Mouse (Mus musculus): ENCODE data around the gene Gstm3. TPM values are rescaled to one million over a fixed set of nuclear protein-coding genes. Genes with fewer than 3 reads are reported as not detected.

Gstm3 gene
- polyA plus RNA-seq, 2 experiments = not detected

GRCm38 (mm10) chr3:107929731-107930130 is 39.4 kb downstream of the Gstm3 start:
- DNase-seq (ENCODE audit: low spot score) = no peak
- Histone ChIP-seq H3K36me3 (ENCODE audit: control insufficient read depth, insufficient read depth, low read length) (no peaks in the 10 kb centered on the region), H3K4me3 (replicated peaks; ENCODE audit: low read length) (no peak overlapping the region), H3K27me3 (ENCODE audit: control insufficient read depth, insufficient read depth, low read length) (no peaks in the 10 kb centered on the region), H3K9me3 (ENCODE audit: control insufficient read depth, low read length) (no peaks in the 10 kb centered on the region), H3K4me2 (replicated peaks; ENCODE audit: low read depth, low read length, severe bottlenecking) (no peak overlapping the region), H3K9ac (ENCODE audit: low read depth, low read length, severe bottlenecking) (no peak overlapping the region), H3K4me1 (ENCODE audit: control insufficient read depth, insufficient read depth, low read length) (peaks cover 4% of the 10 kb centered on the region; the same call in 1 of the 2 replicates), H3K27ac (replicated peaks; ENCODE audit: low read depth, low read length) (no peak overlapping the region)
- no peak for ATAC-seq (ENCODE audit: low FRiP score, low read depth)
- 79% methylated on average over 4 of the region's 4 CpGs for WGBS
- no peak for TF ChIP-seq POLR2A (IDR thresholded peaks at IDR 0.05; ENCODE audit: borderline replicate concordance, extremely low read depth, insufficient read depth, insufficient read length)

GRCm38 (mm10) chr3:107929243-107929642 is 39.8 kb downstream of the Gstm3 start:
- H3K4me3 ChIP-seq (replicated peaks; ENCODE audit: low read length) = no peak overlapping the region
- no peak for DNase-seq (ENCODE audit: low spot score)
- no peak overlapping the region for H3K27ac ChIP-seq (replicated peaks; ENCODE audit: low read depth, low read length)
- WGBS = 75% methylated on average over 4 of the region's 4 CpGs
- no peaks in the 10 kb centered on the region for H3K36me3 ChIP-seq (ENCODE audit: control insufficient read depth, insufficient read depth, low read length)
- no peaks in the 10 kb centered on the region for H3K27me3 ChIP-seq (ENCODE audit: control insufficient read depth, insufficient read depth, low read length)
- no peak overlapping the region for H3K9ac ChIP-seq (ENCODE audit: low read depth, low read length, severe bottlenecking)
- peaks cover 4% of the 10 kb centered on the region; the same call in 1 of the 2 replicates for H3K4me1 ChIP-seq (ENCODE audit: control insufficient read depth, insufficient read depth, low read length)
- no peak for TF ChIP-seq POLR2A (IDR thresholded peaks at IDR 0.05; ENCODE audit: borderline replicate concordance, extremely low read depth, insufficient read depth, insufficient read length)
- H3K9me3 ChIP-seq (ENCODE audit: control insufficient read depth, low read length) = no peaks in the 10 kb centered on the region
- no peak overlapping the region for H3K4me2 ChIP-seq (replicated peaks; ENCODE audit: low read depth, low read length, severe bottlenecking)
- no peak for ATAC-seq (ENCODE audit: low FRiP score, low read depth)

GRCm38 (mm10) chr3:107928691-107929090 is 40.4 kb downstream of the Gstm3 start:
- H3K9me3 ChIP-seq (ENCODE audit: control insufficient read depth, low read length) = no peaks in the 10 kb centered on the region
- H3K4me2 ChIP-seq (replicated peaks; ENCODE audit: low read depth, low read length, severe bottlenecking) = no peak overlapping the region
- H3K9ac ChIP-seq (ENCODE audit: low read depth, low read length, severe bottlenecking) = no peak overlapping the region
- no peaks in the 10 kb centered on the region for H3K36me3 ChIP-seq (ENCODE audit: control insufficient read depth, insufficient read depth, low read length)
- H3K27me3 ChIP-seq (ENCODE audit: control insufficient read depth, insufficient read depth, low read length) = no peaks in the 10 kb centered on the region
- ATAC-seq (ENCODE audit: low FRiP score, low read depth) = no peak
- WGBS = 79% methylated on average over 11 of the region's 11 CpGs
- H3K27ac ChIP-seq (replicated peaks; ENCODE audit: low read depth, low read length) = no peak overlapping the region
- DNase-seq (ENCODE audit: low spot score) = no peak
- TF ChIP-seq POLR2A (IDR thresholded peaks at IDR 0.05; ENCODE audit: borderline replicate concordance, extremely low read depth, insufficient read depth, insufficient read length) = no peak
- peaks cover 4% of the 10 kb centered on the region; the same call in 1 of the 2 replicates for H3K4me1 ChIP-seq (ENCODE audit: control insufficient read depth, insufficient read depth, low read length)
- no peak overlapping the region for H3K4me3 ChIP-seq (replicated peaks; ENCODE audit: low read length)

- Histone ChIP-seq H3K9me3 (ENCODE audit: control insufficient read depth, low read length) (no peaks in the 10 kb centered on the region), H3K4me2 (replicated peaks; ENCODE audit: low read depth, low read length, severe bottlenecking) (no peak overlapping the region), H3K4me3 (replicated peaks; ENCODE audit: low read length) (no peak overlapping the region), H3K27me3 (ENCODE audit: control insufficient read depth, insufficient read depth, low read length) (no peaks in the 10 kb centered on the region), H3K9ac (ENCODE audit: low read depth, low read length, severe bottlenecking) (no peak overlapping the region; the same call in 1 of the 2 replicates), H3K27ac (replicated peaks; ENCODE audit: low read depth, low read length) (no peak overlapping the region), H3K4me1 (ENCODE audit: control insufficient read depth, insufficient read depth, low read length) (peaks cover 4% of the 10 kb centered on the region; the same call in 1 of the 2 replicates), H3K36me3 (ENCODE audit: control insufficient read depth, insufficient read depth, low read length) (no peaks in the 10 kb centered on the region)
- no peak for TF ChIP-seq POLR2A (IDR thresholded peaks at IDR 0.05; ENCODE audit: borderline replicate concordance, extremely low read depth, insufficient read depth, insufficient read length)
- ATAC-seq (ENCODE audit: low FRiP score, low read depth) (no peak), DNase-seq (ENCODE audit: low spot score) (no peak)
- WGBS = 77% methylated on average over 3 of the region's 3 CpGs
Observed at GRCm38 (mm10) chr3:107927841-107928240, 41.2 kb downstream of the Gstm3 start.

- TF ChIP-seq POLR2A (IDR thresholded peaks at IDR 0.05; ENCODE audit: borderline replicate concordance, extremely low read depth, insufficient read depth, insufficient read length) = no peak
- H3K27ac ChIP-seq (replicated peaks; ENCODE audit: low read depth, low read length) = no peak overlapping the region
- WGBS = 94% methylated on average over 3 of the region's 3 CpGs
- H3K4me1 ChIP-seq (ENCODE audit: control insufficient read depth, insufficient read depth, low read length) = no peaks in the 10 kb centered on the region
- no peak overlapping the region for H3K9ac ChIP-seq (ENCODE audit: low read depth, low read length, severe bottlenecking)
- H3K36me3 ChIP-seq (ENCODE audit: control insufficient read depth, insufficient read depth, low read length) = no peaks in the 10 kb centered on the region
- H3K27me3 ChIP-seq (ENCODE audit: control insufficient read depth, insufficient read depth, low read length) = no peaks in the 10 kb centered on the region
- H3K9me3 ChIP-seq (ENCODE audit: control insufficient read depth, low read length) = no peaks in the 10 kb centered on the region
- no peak for DNase-seq (ENCODE audit: low spot score)
- no peak for ATAC-seq (ENCODE audit: low FRiP score, low read depth)
- no peak overlapping the region for H3K4me2 ChIP-seq (replicated peaks; ENCODE audit: low read depth, low read length, severe bottlenecking)
- no peak overlapping the region for H3K4me3 ChIP-seq (replicated peaks; ENCODE audit: low read length)
Observed at GRCm38 (mm10) chr3:107925335-107925734, 43.7 kb downstream of the Gstm3 start.

GRCm38 (mm10) chr3:107920348-107920747 is 48.7 kb downstream of the Gstm3 start:
- Histone ChIP-seq H3K9me3 (ENCODE audit: control insufficient read depth, low read length) (no peaks in the 10 kb centered on the region), H3K27me3 (ENCODE audit: control insufficient read depth, insufficient read depth, low read length) (no peaks in the 10 kb centered on the region), H3K4me2 (replicated peaks; ENCODE audit: low read depth, low read length, severe bottlenecking) (no peak overlapping the region), H3K9ac (ENCODE audit: low read depth, low read length, severe bottlenecking) (no peak overlapping the region), H3K27ac (replicated peaks; ENCODE audit: low read depth, low read length) (no peak overlapping the region), H3K4me3 (replicated peaks; ENCODE audit: low read length) (no peak overlapping the region), H3K36me3 (ENCODE audit: control insufficient read depth, insufficient read depth, low read length) (no peaks in the 10 kb centered on the region), H3K4me1 (ENCODE audit: control insufficient read depth, insufficient read depth, low read length) (no peaks in the 10 kb centered on the region)
- no peak for TF ChIP-seq POLR2A (IDR thresholded peaks at IDR 0.05; ENCODE audit: borderline replicate concordance, extremely low read depth, insufficient read depth, insufficient read length)
- 89% methylated on average over 5 of the region's 5 CpGs for WGBS
- DNase-seq (ENCODE audit: low spot score) (no peak), ATAC-seq (ENCODE audit: low FRiP score, low read depth) (no peak)
